Mouse (Mus musculus) bone marrow macrophage, adult 2 months (primary cell): ENCODE data around the gene Fgd6.

ENCODE experiments used
- CTCF ChIP-seq: IDR thresholded peaks from 2 replicates; pipeline ENCODE4 v1.5.1; 2012; ENCODE audit warnings: low read depth, mild to moderate bottlenecking, low read length, moderate library complexity
- POLR2A ChIP-seq: IDR thresholded peaks from 2 replicates; pipeline ENCODE4 v1.6.1; 2012; ENCODE audit warnings: mild to moderate bottlenecking, low read depth, low read length, borderline replicate concordance

DNA sequence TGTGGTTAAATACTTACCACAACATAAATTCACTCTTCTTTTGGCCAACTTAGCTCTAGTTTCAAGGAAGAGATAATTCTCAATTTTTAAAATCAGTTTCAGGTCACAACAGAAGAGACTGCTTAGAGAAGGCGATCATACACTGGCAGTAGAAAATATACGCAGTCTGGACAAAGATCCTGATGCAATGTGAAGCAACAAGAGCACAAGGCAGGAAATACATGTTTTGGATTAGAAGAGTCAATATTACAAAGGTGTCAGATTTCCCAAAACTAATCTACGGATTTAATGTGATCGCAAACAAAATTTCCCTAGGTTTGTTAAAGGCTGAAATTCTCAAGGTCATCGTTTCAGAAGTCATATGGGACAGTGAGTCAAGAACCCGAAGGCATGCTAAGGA lies 4.6 kb upstream of the Fgd6 start:
- TF ChIP-seq POLR2A (no peak), CTCF (no peak)
